Mouse (Mus musculus): ENCODE measurements around the gene Tiam2. TPM values are rescaled to one million over a fixed set of nuclear protein-coding genes. Genes with fewer than 3 reads are reported as not detected.

Tiam2 gene
- total and polyA plus RNA-seq, 3 experiments = 5.9 to 9.5 (median 9.4) TPM

GRCm38 (mm10) chr17:3415580-3415979, 89.2 kb downstream of the Tiam2 start:
- peaks cover 2 to 69% of the 10 kb centered on the region in 2 experiments for H3K36me3 ChIP-seq (replicated peaks in 1 of 2; ENCODE audit: control insufficient read depth in 1 of 2, insufficient read depth in 1 of 2, low read length in 1 of 2)
- no peak overlapping the region for H3K4me2 ChIP-seq (ENCODE audit: insufficient read depth, low read depth, poor library complexity, severe bottlenecking)
- no peak overlapping the region for H3K4me3 ChIP-seq (replicated peaks in 1 of 3; ENCODE audit: low read depth in 2 of 3, low read length in 2 of 3, poor library complexity in 1 of 3)
- in situ Hi-C loops (cut with MboI; ENCODE audit: low pct_ligation_motif_present, low pct_unique_long_range_greater_than_20kb, low sequenced_read_pairs) (no loop called here), dilution Hi-C loops (cut with MboI; ENCODE audit: extremely low pct_ligation_motif_present, extremely low pct_unique_long_range_greater_than_20kb, low sequenced_read_pairs) (no loop called here)
- no peaks in the 10 kb centered on the region for H3K9me3 ChIP-seq (replicated peaks; ENCODE audit: low read length)
- no peaks in the 10 kb centered on the region; the same call in 1 of the 2 replicates for H3K79me2 ChIP-seq (replicated peaks; ENCODE audit: control insufficient read depth, extremely low read depth, insufficient read depth, poor library complexity, severe bottlenecking)
- H3K4me1 ChIP-seq (ENCODE audit: control insufficient read depth in 1 of 2, insufficient read depth in 2 of 2) = peaks cover 8 to 14% of the 10 kb centered on the region in 2 experiments; a peak in 3 of 4 replicates
- no peaks in the 10 kb centered on the region for H3K27me3 ChIP-seq (replicated peaks)
- no peak for TF ChIP-seq TBP (conservative IDR thresholded peaks at IDR 0.05; ENCODE audit: low read depth, low read length)
- TF ChIP-seq CTCF (conservative IDR thresholded peaks at IDR 0.05 in 1 of 2, IDR thresholded peaks at IDR 0.05 in 1 of 2; ENCODE audit: low read depth in 2 of 2, low read length in 2 of 2) = no peak
- no peak for TF ChIP-seq SMC3 (IDR thresholded peaks at IDR 0.05; ENCODE audit: low read depth, low read length)
- no peak for TF ChIP-seq ELF1 (IDR thresholded peaks at IDR 0.05; ENCODE audit: low read depth, low read length)
- no peak for TF ChIP-seq USF1 (IDR thresholded peaks at IDR 0.05; ENCODE audit: low read depth, low read length)
- TF ChIP-seq NRF1 (IDR thresholded peaks at IDR 0.05; ENCODE audit: low read depth, low read length) = no peak
- TF ChIP-seq CHD1 (IDR thresholded peaks at IDR 0.05; ENCODE audit: low read depth, low read length) = no peak
- no peak for TF ChIP-seq TCF12 (IDR thresholded peaks at IDR 0.05; ENCODE audit: low read depth, low read length)
- no peak for TF ChIP-seq MAFK (IDR thresholded peaks at IDR 0.05; ENCODE audit: insufficient replicate concordance, low read length)
- no peak for TF ChIP-seq USF2 (conservative IDR thresholded peaks at IDR 0.05; ENCODE audit: low read depth, low read length)
- TF ChIP-seq BHLHE40 (IDR thresholded peaks at IDR 0.05; ENCODE audit: low read depth, low read length) = no peak
- TF ChIP-seq MEF2A (IDR thresholded peaks at IDR 0.05; ENCODE audit: borderline replicate concordance, low read depth, low read length) = no peak
- TF ChIP-seq UBTF (IDR thresholded peaks at IDR 0.05; ENCODE audit: low read depth, low read length) = no peak
- no peak for DNase-seq (ENCODE audit: extremely low read depth)
- no peak overlapping the region for H3K27ac ChIP-seq (ENCODE audit: insufficient read depth, low read depth)
- no peak overlapping the region for H3K9ac ChIP-seq (ENCODE audit: insufficient read depth, low read depth)

- H3K4me3 ChIP-seq (replicated peaks in 1 of 3; ENCODE audit: low read depth in 2 of 3, low read length in 2 of 3, poor library complexity in 1 of 3) = no peak overlapping the region
- H3K4me1 ChIP-seq (ENCODE audit: control insufficient read depth in 1 of 2, insufficient read depth in 2 of 2) = peaks cover 8 to 13% of the 10 kb centered on the region in 2 experiments; a peak in 3 of 4 replicates
- no peak overlapping the region for H3K27ac ChIP-seq (ENCODE audit: insufficient read depth, low read depth)
- dilution Hi-C loops (cut with MboI; ENCODE audit: extremely low pct_ligation_motif_present, extremely low pct_unique_long_range_greater_than_20kb, low sequenced_read_pairs) = no loop called here
- no peak overlapping the region for H3K4me2 ChIP-seq (ENCODE audit: insufficient read depth, low read depth, poor library complexity, severe bottlenecking)
- in situ Hi-C loops (cut with MboI; ENCODE audit: low pct_ligation_motif_present, low pct_unique_long_range_greater_than_20kb, low sequenced_read_pairs) = no loop called here
- DNase-seq (ENCODE audit: extremely low read depth) = no peak
- peaks cover 5 to 75% of the 10 kb centered on the region in 2 experiments for H3K36me3 ChIP-seq (replicated peaks in 1 of 2; ENCODE audit: control insufficient read depth in 1 of 2, insufficient read depth in 1 of 2, low read length in 1 of 2)
- H3K27me3 ChIP-seq (replicated peaks) = no peaks in the 10 kb centered on the region
- TF ChIP-seq RCOR1 (conservative IDR thresholded peaks at IDR 0.05; ENCODE audit: low read depth, low read length) = no peak
- no peak for TF ChIP-seq SIN3A (IDR thresholded peaks at IDR 0.05; ENCODE audit: low read length)
- no peak for TF ChIP-seq SMC3 (IDR thresholded peaks at IDR 0.05; ENCODE audit: low read depth, low read length)
- no peak for TF ChIP-seq KAT2A (IDR thresholded peaks at IDR 0.05; ENCODE audit: insufficient replicate concordance, low read length)
- TF ChIP-seq USF1 (IDR thresholded peaks at IDR 0.05; ENCODE audit: low read depth, low read length) = no peak
- no peak for TF ChIP-seq MAX (IDR thresholded peaks at IDR 0.05; ENCODE audit: low read length)
- TF ChIP-seq IRF4 (IDR thresholded peaks at IDR 0.05; ENCODE audit: low read depth, low read length) = no peak
- TF ChIP-seq CTCF (conservative IDR thresholded peaks at IDR 0.05 in 1 of 2, IDR thresholded peaks at IDR 0.05 in 1 of 2; ENCODE audit: low read depth in 2 of 2, low read length in 2 of 2) = no peak
- TF ChIP-seq RAD21 (IDR thresholded peaks at IDR 0.05; ENCODE audit: low read depth, low read length) = no peak
- TF ChIP-seq CHD2 (IDR thresholded peaks at IDR 0.05; ENCODE audit: low read length) = no peak
- no peak for TF ChIP-seq USF2 (conservative IDR thresholded peaks at IDR 0.05; ENCODE audit: low read depth, low read length)
- no peak for TF ChIP-seq ETS1 (conservative IDR thresholded peaks at IDR 0.05; ENCODE audit: low read depth, low read length)
- TF ChIP-seq MAFK (IDR thresholded peaks at IDR 0.05; ENCODE audit: insufficient replicate concordance, low read length) = no peak
- TF ChIP-seq E2F4 (IDR thresholded peaks at IDR 0.05; ENCODE audit: insufficient replicate concordance, low read depth, low read length) = no peak
- TF ChIP-seq ZNF384 (IDR thresholded peaks at IDR 0.05; ENCODE audit: low read depth, low read length) = no peak
- no peaks in the 10 kb centered on the region for H3K9me3 ChIP-seq (replicated peaks; ENCODE audit: low read length)
- H3K79me2 ChIP-seq (replicated peaks; ENCODE audit: control insufficient read depth, extremely low read depth, insufficient read depth, poor library complexity, severe bottlenecking) = no peaks in the 10 kb centered on the region; the same call in 1 of the 2 replicates
- no peak overlapping the region for H3K9ac ChIP-seq (ENCODE audit: insufficient read depth, low read depth)
These were observed 90.0 kb downstream of the Tiam2 start for GRCm38 (mm10) chr17:3416401-3416800.
